Mouse (Mus musculus): ENCODE results near the gene Vps26b. TPM values are rescaled to one million over a fixed set of nuclear protein-coding genes. Genes with fewer than 3 reads are reported as not detected.

The Vps26b gene
- polyA plus RNA-seq, 1 experiment from 2014 or later = 36.8 TPM

GRCm38 (mm10) chr9:26985090-26985613, 44.7 kb downstream of the Vps26b start:
- no peak overlapping the region for H3K27ac ChIP-seq (ENCODE audit: low read length)
- H3K36me3 ChIP-seq (ENCODE audit: control insufficient read depth, insufficient read depth, low read length) = peaks cover 54% of the 10 kb centered on the region
- H3K9ac ChIP-seq (replicated peaks; ENCODE audit: low read depth, low read length) = no peak overlapping the region
- no peak for ATAC-seq (ENCODE audit: insufficient number of reproducible peaks, insufficient read depth, low FRiP score, low read depth)
- WGBS = 84% methylated on average over 2 of the region's 2 CpGs
- H3K4me3 ChIP-seq (ENCODE audit: low read depth, low read length) = no peak overlapping the region
- H3K4me1 ChIP-seq (ENCODE audit: control insufficient read depth, insufficient read depth, low read length) = no peaks in the 10 kb centered on the region
- H3K27me3 ChIP-seq (ENCODE audit: control insufficient read depth, insufficient read depth, low read length) = no peaks in the 10 kb centered on the region
- no peaks in the 10 kb centered on the region for H3K9me3 ChIP-seq (ENCODE audit: control insufficient read depth, low read depth, low read length)
- H3K4me2 ChIP-seq (replicated peaks; ENCODE audit: low read depth, low read length) = no peak overlapping the region

GRCm38 (mm10) chr9:26978776-26979175, 51.1 kb downstream of the Vps26b start:
- H3K4me1 ChIP-seq (ENCODE audit: control insufficient read depth, insufficient read depth, low read length) = no peaks in the 10 kb centered on the region
- H3K9ac ChIP-seq (replicated peaks; ENCODE audit: low read depth, low read length) = no peak overlapping the region
- no peaks in the 10 kb centered on the region for H3K27me3 ChIP-seq (ENCODE audit: control insufficient read depth, insufficient read depth, low read length)
- peaks cover 46% of the 10 kb centered on the region for H3K36me3 ChIP-seq (ENCODE audit: control insufficient read depth, insufficient read depth, low read length)
- no peak overlapping the region for H3K27ac ChIP-seq (ENCODE audit: low read length)
- H3K9me3 ChIP-seq (ENCODE audit: control insufficient read depth, low read depth, low read length) = no peaks in the 10 kb centered on the region
- H3K4me2 ChIP-seq (replicated peaks; ENCODE audit: low read depth, low read length) = no peak overlapping the region
- no peak for ATAC-seq (ENCODE audit: insufficient number of reproducible peaks, insufficient read depth, low FRiP score, low read depth)
- 92% methylated on average over 3 of the region's 3 CpGs for WGBS
- H3K4me3 ChIP-seq (ENCODE audit: low read depth, low read length) = no peak overlapping the region

GRCm38 (mm10) chr9:26977754-26978153, 52.1 kb downstream of the Vps26b start:
- H3K9me3 ChIP-seq (ENCODE audit: control insufficient read depth, low read depth, low read length) = no peaks in the 10 kb centered on the region

More at GRCm38 (mm10) chr9:26977754-26978153, 52.1 kb downstream of the Vps26b start:
- Histone ChIP-seq H3K27me3 (ENCODE audit: control insufficient read depth, insufficient read depth, low read length) (no peaks in the 10 kb centered on the region), H3K36me3 (ENCODE audit: control insufficient read depth, insufficient read depth, low read length) (peaks cover 42% of the 10 kb centered on the region), H3K27ac (ENCODE audit: low read length) (no peak overlapping the region), H3K4me3 (ENCODE audit: low read depth, low read length) (no peak overlapping the region), H3K9ac (replicated peaks; ENCODE audit: low read depth, low read length) (no peak overlapping the region), H3K4me1 (ENCODE audit: control insufficient read depth, insufficient read depth, low read length) (no peaks in the 10 kb centered on the region), H3K4me2 (replicated peaks; ENCODE audit: low read depth, low read length) (no peak overlapping the region)
- no peak for ATAC-seq (ENCODE audit: insufficient number of reproducible peaks, insufficient read depth, low FRiP score, low read depth)
- 84% methylated on average over 9 of the region's 9 CpGs for WGBS

Other genes with a start within 250 kb of the Vps26b start
- 7.2 and 8.6 TPM in 2 replicates for gene Glb1l2, start 223.6 kb downstream of the Vps26b start, polyA plus RNA-seq (2014; fragmentation: Nextera tagmentation; extraction: Ambion mirVana)
- gene Glb1l3, start 169.2 kb downstream of the Vps26b start, polyA plus RNA-seq (2014; fragmentation: Nextera tagmentation; extraction: Ambion mirVana) = not detected in 2 replicates
- not detected in 2 replicates for gene Gm1110, start 107.0 kb downstream of the Vps26b start, polyA plus RNA-seq (2014; fragmentation: Nextera tagmentation; extraction: Ambion mirVana)
- gene Acad8, start 30.5 kb downstream of the Vps26b start, polyA plus RNA-seq (2014; fragmentation: Nextera tagmentation; extraction: Ambion mirVana) = 47.4 and 47.9 TPM in 2 replicates
- 149 and 156 TPM in 2 replicates for gene Thyn1, start 30.4 kb downstream of the Vps26b start, polyA plus RNA-seq (2014; fragmentation: Nextera tagmentation; extraction: Ambion mirVana)
- gene Ncapd3, start 110 bp upstream of the Vps26b start, polyA plus RNA-seq (2014; fragmentation: Nextera tagmentation; extraction: Ambion mirVana) = 33.1 and 33.7 TPM in 2 replicates
- gene Jam3, start 125.4 kb upstream of the Vps26b start, polyA plus RNA-seq (2014; fragmentation: Nextera tagmentation; extraction: Ambion mirVana) = 70.0 and 70.5 TPM in 2 replicates

Measured in stomach, embryonic 14.5 days (tissue).